Mouse (Mus musculus) embryonic facial prominence, embryonic 13.5 days (tissue): ENCODE measurements at regions not wholly inside any gene's neighbourhood (a gene's known extent, or its start where the extent isn't known, plus 50 kb on each side); places are given as distances from the start of the nearest gene placed in this dataset.

Source experiments
- ATAC-seq: fragments of 200-750 bp; cut with Nextera tagmentation; 2 replicates; pipeline ENCODE4 v1.8.0; 2017; ENCODE audit warnings: low read depth; ENCODE audit not compliant: insufficient number of reproducible peaks, insufficient read depth, low FRiP score, low TSS enrichment
- H3K27ac ChIP-seq: fragments of 300-500 bp; sonication (generic); 2 replicates; pipeline ENCODE4 v1.5.1; 2015; ENCODE audit warnings: moderate library complexity, mild to moderate bottlenecking, inconsistent platforms
- H3K27me3 ChIP-seq: fragments of 300-500 bp; sonication (generic); 2 replicates; pipeline ENCODE4 v1.6.1; 2015; ENCODE audit warnings: mild to moderate bottlenecking, inconsistent platforms
- H3K36me3 ChIP-seq: fragments of 300-500 bp; sonication (generic); 2 replicates; pipeline ENCODE4 v1.6.1; 2015; ENCODE audit warnings: mild to moderate bottlenecking, inconsistent platforms
- H3K4me1 ChIP-seq: fragments of 300-500 bp; sonication (generic); 2 replicates; pipeline ENCODE4 v1.6.1; 2015; ENCODE audit warnings: inconsistent platforms
- H3K4me2 ChIP-seq: fragments of 300-500 bp; sonication (generic); 2 replicates; pipeline ENCODE4 v1.6.1; 2015; ENCODE audit warnings: moderate library complexity, mild to moderate bottlenecking, inconsistent platforms
- H3K4me3 ChIP-seq: fragments of 300-500 bp; sonication (generic); 2 replicates; pipeline ENCODE4 v1.5.1; 2015; ENCODE audit warnings: mild to moderate bottlenecking, inconsistent platforms
- H3K9ac ChIP-seq: fragments of 300-500 bp; sonication (generic); 2 replicates; pipeline ENCODE4 v1.6.1; 2015; ENCODE audit warnings: mild to moderate bottlenecking, inconsistent platforms
- H3K9me3 ChIP-seq: fragments of 300-500 bp; sonication (generic); 2 replicates; pipeline ENCODE4 v1.6.1; 2016; ENCODE audit warnings: inconsistent platforms
- WGBS: fragments of 180-500 bp; shearing (Covaris S2); methylation state at CpG from one replicate; pipeline ENCODE4 v1.1.7; 2015; ENCODE audit warnings: mixed read lengths; 5-methylcytosine and 5-hydroxymethylcytosine counted together

- no peak overlapping the region for H3K27ac ChIP-seq
- H3K9ac ChIP-seq = no peak overlapping the region
- no peak overlapping the region for H3K4me2 ChIP-seq
- peaks cover 7% of the 10 kb centered on the region for H3K4me1 ChIP-seq
- no peaks in the 10 kb centered on the region for H3K36me3 ChIP-seq
- 0 out of 2 replicates have a peak, but pooled peaks cover 2% of the 10 kb centered on the region for H3K27me3 ChIP-seq
- no peaks in the 10 kb centered on the region for H3K9me3 ChIP-seq
- ATAC-seq = no peak
- WGBS = 90% methylated on average over 3 of the region's 3 CpGs
- H3K4me3 ChIP-seq = no peak overlapping the region
Measured at GRCm38 (mm10) chr10:8951937-8952336, 66.1 kb upstream of the Sash1 start.

- Histone ChIP-seq H3K9ac (no peak overlapping the region), H3K4me2 (no peak overlapping the region), H3K27ac (no peak overlapping the region), H3K27me3 (0 out of 2 replicates have a peak, but pooled peaks cover 2% of the 10 kb centered on the region), H3K36me3 (no peaks in the 10 kb centered on the region), H3K4me1 (peaks cover 7% of the 10 kb centered on the region), H3K9me3 (no peaks in the 10 kb centered on the region), H3K4me3 (no peak overlapping the region)
- ATAC-seq = no peak
- WGBS = 84% methylated on average over 10 of the region's 10 CpGs
Measured at GRCm38 (mm10) chr10:8951236-8951825, 65.5 kb upstream of the Sash1 start.

- Histone ChIP-seq H3K4me2 (no peak overlapping the region), H3K27me3 (no peaks in the 10 kb centered on the region), H3K4me3 (no peak overlapping the region), H3K27ac (no peak overlapping the region), H3K9ac (no peak overlapping the region), H3K9me3 (no peaks in the 10 kb centered on the region), H3K4me1 (peaks cover 13% of the 10 kb centered on the region), H3K36me3 (no peaks in the 10 kb centered on the region)
- WGBS = 73% methylated on average over 3 of the region's 3 CpGs
- ATAC-seq = no peak
Measured at GRCm38 (mm10) chr10:8948227-8948626, 62.4 kb upstream of the Sash1 start.

GRCm38 (mm10) chr10:8945195-8945751, 59.4 kb upstream of the Sash1 start:
- Histone ChIP-seq H3K27ac (peak overlapping the region; percentile 88), H3K4me2 (peak overlapping the region; percentile 57), H3K9ac (peak overlapping the region; percentile 53), H3K9me3 (no peaks in the 10 kb centered on the region), H3K36me3 (no peaks in the 10 kb centered on the region), H3K4me1 (peaks cover 18% of the 10 kb centered on the region), H3K4me3 (peak overlapping the region; percentile 30), H3K27me3 (no peaks in the 10 kb centered on the region)
- 12% methylated on average over 17 of the region's 17 CpGs for WGBS
- 0 out of 2 replicates have a peak, but pooled peaks have one; percentile 37 for ATAC-seq

- no peak for ATAC-seq
- Histone ChIP-seq H3K27ac (no peak overlapping the region), H3K36me3 (no peaks in the 10 kb centered on the region), H3K9me3 (no peaks in the 10 kb centered on the region), H3K27me3 (no peaks in the 10 kb centered on the region), H3K4me1 (peaks cover 18% of the 10 kb centered on the region), H3K4me3 (peak overlapping the region; percentile 30), H3K9ac (no peak overlapping the region), H3K4me2 (peak overlapping the region; percentile 57)
- WGBS = 37% methylated on average over 5 of the region's 5 CpGs
Measured at GRCm38 (mm10) chr10:8944586-8944985, 58.7 kb upstream of the Sash1 start.

- no peak overlapping the region for H3K4me3 ChIP-seq
- H3K36me3 ChIP-seq = no peaks in the 10 kb centered on the region
- peaks cover 18% of the 10 kb centered on the region for H3K4me1 ChIP-seq
- H3K27me3 ChIP-seq = no peaks in the 10 kb centered on the region
- no peak for ATAC-seq
- no peak overlapping the region for H3K27ac ChIP-seq
- H3K4me2 ChIP-seq = no peak overlapping the region
- H3K9ac ChIP-seq = no peak overlapping the region
- H3K9me3 ChIP-seq = no peaks in the 10 kb centered on the region
- 92% methylated on average over 6 of the region's 6 CpGs for WGBS
Measured at GRCm38 (mm10) chr10:8943698-8944097, 57.8 kb upstream of the Sash1 start.

GRCm38 (mm10) chr10:8942967-8943471, 57.1 kb upstream of the Sash1 start:
- ATAC-seq = no peak
- H3K9me3 ChIP-seq = no peaks in the 10 kb centered on the region
- peaks cover 18% of the 10 kb centered on the region for H3K4me1 ChIP-seq
- no peak overlapping the region for H3K4me2 ChIP-seq
- no peak overlapping the region for H3K27ac ChIP-seq
- H3K9ac ChIP-seq = no peak overlapping the region
- no peaks in the 10 kb centered on the region for H3K27me3 ChIP-seq
- H3K36me3 ChIP-seq = no peaks in the 10 kb centered on the region
- H3K4me3 ChIP-seq = no peak overlapping the region
- WGBS = 83% methylated on average over 6 of the region's 6 CpGs

- H3K27ac ChIP-seq = no peak overlapping the region
- no peaks in the 10 kb centered on the region for H3K36me3 ChIP-seq
- 0 out of 2 replicates have a peak, but pooled peaks cover 6% of the 10 kb centered on the region for H3K4me1 ChIP-seq
- H3K4me3 ChIP-seq = no peak overlapping the region
- no peaks in the 10 kb centered on the region for H3K9me3 ChIP-seq
- 82% methylated on average over 4 of the region's 4 CpGs for WGBS
- no peak overlapping the region for H3K4me2 ChIP-seq
- no peak overlapping the region for H3K9ac ChIP-seq
- no peak for ATAC-seq
- H3K27me3 ChIP-seq = no peaks in the 10 kb centered on the region
Measured at GRCm38 (mm10) chr10:8936369-8936768, 50.5 kb upstream of the Sash1 start.
